Comparison of ENCODE assay signal across 14 mouse cellular contexts in the genomic region with DNA sequence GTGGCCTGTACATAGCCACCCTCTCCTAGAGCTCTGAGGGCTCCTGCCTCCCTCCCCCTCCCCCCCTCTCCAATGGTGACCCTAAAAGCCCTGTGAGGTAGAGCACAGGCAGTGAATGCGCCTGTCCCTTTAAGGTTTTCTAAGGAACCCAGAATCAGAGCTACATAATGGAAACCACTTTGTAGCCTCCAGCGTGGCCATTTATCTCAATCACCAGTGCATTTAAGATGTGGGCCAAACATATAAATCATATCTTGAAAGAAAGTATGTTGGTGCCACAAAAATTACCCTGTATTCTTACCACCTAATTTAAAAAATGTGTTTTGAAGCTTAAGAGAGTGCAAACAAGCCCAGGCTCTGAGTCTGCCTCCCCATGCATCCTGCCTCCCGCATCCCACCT.
DNase-seq lines count a peak whose midpoint lies in the region; ATAC-seq lines count a peak whose summit lies in the region.
"Had no signal": no experiment of that assay in that cellular context is flagged by ENCODE, and none has a peak within 500 bp of the region (broad histone marks: within the 10 kb centered on the region; RNA-seq: fewer than 3 reads in every experiment).

No protein-coding gene starts in this region.

- no peaks in the 10 kb centered on the region for H3K27me3 ChIP-seq in forebrain, embryonic 13.5 days
- H3K27me3 ChIP-seq in hindbrain, embryonic 15.5 days = no peaks in the 10 kb centered on the region
- H3K27me3 ChIP-seq in midbrain, embryonic 14.5 days (ENCODE audit: control insufficient read depth, insufficient read depth, low read length) = no peaks in the 10 kb centered on the region
- no peaks in the 10 kb centered on the region for H3K27me3 ChIP-seq in kidney, embryonic 16.5 days (ENCODE audit: insufficient read depth, low read length)
- no peaks in the 10 kb centered on the region for H3K27me3 ChIP-seq in intestine, embryonic 16.5 days (replicated peaks; ENCODE audit: control insufficient read depth, insufficient read depth, low read length)

- ATAC-seq in forebrain, embryonic 13.5 days = no peak
- peak; percentile 44; the same call in 1 of the 2 replicates for ATAC-seq in hindbrain, embryonic 15.5 days (ENCODE audit: low FRiP score, low read depth)
- no peak for ATAC-seq in midbrain, embryonic 14.5 days (ENCODE audit: low FRiP score, low TSS enrichment)
- ATAC-seq in kidney, embryonic 16.5 days (ENCODE audit: low FRiP score, low TSS enrichment) = no peak
- ATAC-seq in intestine, embryonic 16.5 days = no peak

- peaks cover 52% of the 10 kb centered on the region for H3K4me1 ChIP-seq in forebrain, embryonic 13.5 days
- H3K4me1 ChIP-seq in hindbrain, embryonic 15.5 days (replicated peaks) = peaks cover 50% of the 10 kb centered on the region
- peaks cover 28% of the 10 kb centered on the region for H3K4me1 ChIP-seq in midbrain, embryonic 14.5 days (ENCODE audit: control insufficient read depth, insufficient read depth, low read length)
- H3K4me1 ChIP-seq in kidney, embryonic 16.5 days (ENCODE audit: insufficient read depth, low read length) = peaks cover 36% of the 10 kb centered on the region
- peaks cover 25% of the 10 kb centered on the region for H3K4me1 ChIP-seq in intestine, embryonic 16.5 days (ENCODE audit: control insufficient read depth, insufficient read depth, low read length)

- no peak overlapping the region for H3K27ac ChIP-seq in forebrain, embryonic 13.5 days
- H3K27ac ChIP-seq in hindbrain, embryonic 15.5 days (replicated peaks) = peak overlapping the region; percentile 76
- H3K27ac ChIP-seq in midbrain, embryonic 14.5 days (replicated peaks; ENCODE audit: low read depth, low read length) = 0 out of 2 replicates have a peak overlapping the region, but pooled peaks have one; percentile 28
- H3K27ac ChIP-seq in kidney, embryonic 16.5 days (ENCODE audit: low read length) = no peak overlapping the region
- no peak overlapping the region for H3K27ac ChIP-seq in intestine, embryonic 16.5 days (ENCODE audit: low read length)
- H3K27ac ChIP-seq: left cerebral cortex, adult 2 months had no signal

- peak overlapping the region; percentile 34; the same call in 1 of the 2 replicates for H3K9ac ChIP-seq in forebrain, embryonic 13.5 days
- H3K9ac ChIP-seq in hindbrain, embryonic 15.5 days = 0 out of 2 replicates have a peak overlapping the region, but pooled peaks have one; percentile 14
- H3K9ac ChIP-seq in midbrain, embryonic 14.5 days (replicated peaks; ENCODE audit: low read length) = peak overlapping the region; percentile 0; the same call in 1 of the 2 replicates
- H3K9ac ChIP-seq in kidney, embryonic 16.5 days (replicated peaks; ENCODE audit: low read length) = no peak overlapping the region
- no peak overlapping the region for H3K9ac ChIP-seq in intestine, embryonic 16.5 days (ENCODE audit: low read depth, low read length)

- DNase-seq in embryo, embryonic 10.5 days (ENCODE audit: low spot score) = peak; percentile 39
- DNase-seq in embryo, embryonic 9.5 days (ENCODE audit: extremely low spot score) = no peak
- peak; percentile 52 for DNase-seq in midbrain, embryonic 14.5 days
- no peak for DNase-seq in gastrocnemius, adult 18-20 months (ENCODE audit: low spot score)
- DNase-seq: adrenal gland, adult 8-10 months; cerebellum, adult 9-10 months; heart, postnatal 14 days; kidney, adult 11 months; liver had no signal

- H3K36me3 ChIP-seq in forebrain, embryonic 13.5 days (ENCODE audit: poor library complexity, severe bottlenecking) = no peaks in the 10 kb centered on the region
- no peaks in the 10 kb centered on the region for H3K36me3 ChIP-seq in hindbrain, embryonic 15.5 days
- H3K36me3 ChIP-seq in midbrain, embryonic 14.5 days (ENCODE audit: control insufficient read depth, insufficient read depth, low read length) = no peaks in the 10 kb centered on the region
- H3K36me3 ChIP-seq in kidney, embryonic 16.5 days (ENCODE audit: insufficient read depth, low read length) = no peaks in the 10 kb centered on the region
- no peaks in the 10 kb centered on the region for H3K36me3 ChIP-seq in intestine, embryonic 16.5 days (ENCODE audit: control insufficient read depth, insufficient read depth, low read length)

- no peaks in the 10 kb centered on the region for H3K9me3 ChIP-seq in forebrain, embryonic 13.5 days (replicated peaks)
- H3K9me3 ChIP-seq in hindbrain, embryonic 15.5 days = no peaks in the 10 kb centered on the region
- no peaks in the 10 kb centered on the region for H3K9me3 ChIP-seq in midbrain, embryonic 14.5 days (ENCODE audit: control insufficient read depth, low read length)
- no peaks in the 10 kb centered on the region for H3K9me3 ChIP-seq in kidney, embryonic 16.5 days (ENCODE audit: low read length)
- H3K9me3 ChIP-seq in intestine, embryonic 16.5 days (ENCODE audit: control insufficient read depth, low read length) = no peaks in the 10 kb centered on the region

- H3K4me3 ChIP-seq in forebrain, embryonic 13.5 days = no peak overlapping the region
- no peak overlapping the region for H3K4me3 ChIP-seq in hindbrain, embryonic 15.5 days
- no peak overlapping the region for H3K4me3 ChIP-seq in midbrain, embryonic 14.5 days (replicated peaks; ENCODE audit: low read depth, low read length)
- H3K4me3 ChIP-seq in kidney, embryonic 16.5 days (ENCODE audit: low read length) = no peak overlapping the region
- no peak overlapping the region for H3K4me3 ChIP-seq in intestine, embryonic 16.5 days (ENCODE audit: low read length)
- H3K4me3 ChIP-seq: left cerebral cortex, adult 2 months had no signal

- WGBS in forebrain, embryonic 13.5 days = 13% methylated on average over 3 of the region's 3 CpGs
- WGBS in hindbrain, embryonic 15.5 days = 26% methylated on average over 3 of the region's 3 CpGs
- WGBS in midbrain, embryonic 14.5 days = 23% methylated on average over 3 of the region's 3 CpGs
- 39% methylated on average over 3 of the region's 3 CpGs for WGBS in kidney, embryonic 16.5 days
- 58% methylated on average over 3 of the region's 3 CpGs for WGBS in intestine, embryonic 16.5 days

- H3K4me2 ChIP-seq in forebrain, embryonic 13.5 days = no peak overlapping the region
- H3K4me2 ChIP-seq in hindbrain, embryonic 15.5 days = 0 out of 2 replicates have a peak overlapping the region, but pooled peaks have one; percentile 18
- H3K4me2 ChIP-seq in midbrain, embryonic 14.5 days (ENCODE audit: low read length) = no peak overlapping the region
- H3K4me2 ChIP-seq in kidney, embryonic 16.5 days (replicated peaks; ENCODE audit: low read depth, low read length) = no peak overlapping the region
- no peak overlapping the region for H3K4me2 ChIP-seq in intestine, embryonic 16.5 days (ENCODE audit: low read depth, low read length)

Comparison
In these comparisons a context has a peak if more than half of its experiments do, and no peak if none do; other contexts are left out.
1. DNase-seq: peak in embryo, embryonic 10.5 days (single experiment) and midbrain, embryonic 14.5 days (single experiment); none in embryo, embryonic 9.5 days (single experiment) and gastrocnemius, adult 18-20 months (single experiment).
2. H3K27ac ChIP-seq: peak in hindbrain, embryonic 15.5 days (single experiment) and midbrain, embryonic 14.5 days (single experiment); none in forebrain, embryonic 13.5 days (single experiment), kidney, embryonic 16.5 days (single experiment) and intestine, embryonic 16.5 days (single experiment).
3. H3K9ac ChIP-seq: peak in forebrain, embryonic 13.5 days (single experiment), hindbrain, embryonic 15.5 days (single experiment) and midbrain, embryonic 14.5 days (single experiment); none in kidney, embryonic 16.5 days (single experiment) and intestine, embryonic 16.5 days (single experiment).